Mouse (Mus musculus): ENCODE data around the gene Asxl2. TPM values are rescaled to one million over a fixed set of nuclear protein-coding genes. Genes with fewer than 3 reads are reported as not detected.

Gene Asxl2
- polyA plus RNA-seq (2016; fragmentation: Nextera tagmentation; extraction: Ambion mirVana): 14.0 and 15.6 TPM in 2 replicates

DNA sequence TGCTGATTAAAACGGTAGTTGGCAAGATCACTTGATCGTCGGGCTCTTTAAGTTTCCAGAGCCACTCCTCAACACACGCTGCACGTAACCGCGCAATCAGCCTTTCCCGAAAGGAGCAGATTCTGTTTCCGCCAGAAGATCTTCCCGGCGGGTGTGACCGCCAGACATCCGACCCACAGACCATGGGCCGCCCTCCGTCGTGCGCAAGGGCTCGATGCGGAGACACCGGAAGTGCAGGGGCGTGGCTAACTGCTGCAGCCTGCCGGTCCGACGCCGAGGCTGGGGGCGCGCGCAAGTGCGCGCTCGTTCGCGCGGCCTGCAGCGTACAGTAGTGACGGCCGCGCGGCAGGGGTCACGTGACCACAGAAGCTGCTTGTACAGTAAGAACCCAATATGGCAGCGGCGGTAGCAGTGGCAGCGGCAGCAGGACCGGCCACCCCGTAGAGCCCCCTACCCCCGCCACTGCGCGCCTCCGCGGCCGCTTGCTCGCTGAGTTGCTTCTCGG is at the start of gene Asxl2:
Gene Asxl2, plus strand, starts transcription at position 328 of the 505 bp plus-strand sequence.
- Histone ChIP-seq H3K4me3 (peak within 1 kb of the TSS; percentile 85), H3K36me3 (peaks cover 26% of the 10 kb centered on the region), H3K27me3 (ENCODE audit: low read depth, poor library complexity, severe bottlenecking) (no peaks in the 10 kb centered on the region), H3K9me3 (replicated peaks) (no peaks in the 10 kb centered on the region), H3K4me1 (peaks cover 18% of the 10 kb centered on the region), H3K27ac (replicated peaks) (peak within 1 kb of the TSS; percentile 96)
- under 1% methylated on average over 53 of the region's 53 CpGs for WGBS
- DNase-seq (ENCODE audit: low spot score): peak; percentile 97

- Histone ChIP-seq H3K27me3 (ENCODE audit: low read depth, poor library complexity, severe bottlenecking) (no peaks in the 10 kb centered on the region), H3K36me3 (peaks cover 55% of the 10 kb centered on the region), H3K4me3 (no peak overlapping the region), H3K9me3 (replicated peaks) (no peaks in the 10 kb centered on the region), H3K4me1 (0 out of 2 replicates have a peak, but pooled peaks cover 2% of the 10 kb centered on the region), H3K27ac (replicated peaks) (no peak overlapping the region)
- no peak for DNase-seq (ENCODE audit: low spot score)
- WGBS: 23% methylated on average over 3 of the region's 3 CpGs
Observed at GRCm38 (mm10) chr12:3377190-3377589, 49.5 kb upstream of the Asxl2 start.

DNA sequence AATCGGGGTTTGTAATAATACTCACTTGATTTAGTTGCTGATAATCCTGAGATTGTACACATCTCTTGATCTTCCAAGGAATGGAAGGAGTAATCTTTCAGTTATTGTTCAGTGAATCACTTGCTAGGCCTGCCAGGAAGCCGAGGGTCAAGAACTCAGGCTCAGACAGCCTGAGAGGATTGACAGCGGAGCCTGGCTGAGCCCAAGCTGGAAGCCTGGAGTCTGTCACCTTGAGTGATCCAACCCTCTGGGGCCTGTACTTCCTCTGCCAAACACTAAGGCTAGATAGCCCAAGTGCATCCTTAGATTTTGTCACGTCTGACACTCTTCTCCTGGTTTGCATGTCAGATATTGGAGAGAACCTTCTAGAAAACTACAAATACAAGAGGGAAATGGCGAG is 48.9 kb upstream of the Asxl2 start:
- Histone ChIP-seq H3K27me3 (ENCODE audit: low read depth, poor library complexity, severe bottlenecking) (no peaks in the 10 kb centered on the region), H3K9me3 (replicated peaks) (no peaks in the 10 kb centered on the region), H3K36me3 (peaks cover 55% of the 10 kb centered on the region), H3K27ac (replicated peaks) (no peak overlapping the region), H3K4me1 (no peaks in the 10 kb centered on the region), H3K4me3 (no peak overlapping the region)
- no peak for DNase-seq (ENCODE audit: low spot score)
- WGBS: 81% methylated on average over 5 of the region's 5 CpGs

- no peak for DNase-seq (ENCODE audit: low spot score)
- no peak overlapping the region for H3K27ac ChIP-seq (replicated peaks)
- H3K36me3 ChIP-seq: peaks cover 79% of the 10 kb centered on the region
- 75% methylated on average over 1 of the region's 1 CpGs for WGBS
- no peaks in the 10 kb centered on the region for H3K27me3 ChIP-seq (ENCODE audit: low read depth, poor library complexity, severe bottlenecking)
- H3K9me3 ChIP-seq (replicated peaks): no peaks in the 10 kb centered on the region
- no peak overlapping the region for H3K4me3 ChIP-seq
- H3K4me1 ChIP-seq: 0 out of 2 replicates have a peak, but pooled peaks cover 3% of the 10 kb centered on the region
Observed at GRCm38 (mm10) chr12:3384860-3385259, 41.8 kb upstream of the Asxl2 start.

DNA sequence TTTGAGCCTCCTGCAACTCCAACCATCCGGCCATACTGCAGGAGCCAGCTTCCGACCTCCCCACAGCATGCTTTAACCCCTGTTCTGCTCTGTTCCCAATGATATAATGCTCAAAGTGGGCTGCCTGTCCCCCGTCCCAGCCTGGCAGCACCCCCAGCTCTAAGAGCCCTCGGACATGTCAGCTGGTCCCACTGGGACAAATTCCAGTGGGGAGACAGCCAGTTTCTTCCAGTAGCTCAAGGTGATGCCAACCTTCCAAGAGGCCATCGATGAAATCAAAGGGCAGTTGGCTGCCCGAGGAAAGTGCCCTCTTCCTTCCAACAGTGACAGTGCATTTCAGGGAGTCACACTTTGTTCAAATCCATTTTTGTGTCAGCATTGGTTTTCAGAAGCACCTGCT is 41.4 kb upstream of the Asxl2 start:
- Histone ChIP-seq H3K36me3 (peaks cover 83% of the 10 kb centered on the region), H3K27me3 (ENCODE audit: low read depth, poor library complexity, severe bottlenecking) (no peaks in the 10 kb centered on the region)
- 83% methylated on average over 6 of the region's 6 CpGs for WGBS

DNA sequence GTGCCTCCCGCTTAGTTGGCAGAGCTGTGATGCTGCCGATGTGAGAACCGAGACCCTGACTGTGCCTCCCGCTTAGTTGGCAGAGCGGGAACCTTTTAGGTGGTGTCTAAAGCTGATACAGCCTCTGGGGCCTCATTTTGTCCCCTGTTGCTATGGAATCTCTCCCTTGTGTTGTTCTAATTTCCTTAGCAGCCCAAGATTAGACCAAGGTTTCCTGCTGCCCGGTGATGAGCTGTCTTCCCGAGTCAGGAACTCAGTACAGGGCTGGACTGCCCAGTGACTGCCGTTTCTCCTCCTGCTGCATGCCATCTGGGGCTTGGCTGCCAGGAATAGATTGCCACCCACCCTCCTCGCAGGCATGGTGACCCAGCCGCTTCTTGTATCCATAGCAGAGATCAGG is 40.7 kb upstream of the Asxl2 start:
- peaks cover 82% of the 10 kb centered on the region for H3K36me3 ChIP-seq
- no peak for DNase-seq (ENCODE audit: low spot score)
- WGBS: 80% methylated on average over 10 of the region's 10 CpGs
- no peak overlapping the region for H3K27ac ChIP-seq (replicated peaks)
- no peak overlapping the region for H3K4me3 ChIP-seq
- H3K4me1 ChIP-seq: 0 out of 2 replicates have a peak, but pooled peaks cover 3% of the 10 kb centered on the region
- no peaks in the 10 kb centered on the region for H3K9me3 ChIP-seq (replicated peaks)
- no peaks in the 10 kb centered on the region for H3K27me3 ChIP-seq (ENCODE audit: low read depth, poor library complexity, severe bottlenecking)

More for the DNA sequence above, 41.4 kb upstream of the Asxl2 start:
- H3K4me1 ChIP-seq: 0 out of 2 replicates have a peak, but pooled peaks cover 3% of the 10 kb centered on the region
- no peak overlapping the region for H3K27ac ChIP-seq (replicated peaks)
- no peaks in the 10 kb centered on the region for H3K9me3 ChIP-seq (replicated peaks)
- no peak overlapping the region for H3K4me3 ChIP-seq
- no peak for DNase-seq (ENCODE audit: low spot score)

DNA sequence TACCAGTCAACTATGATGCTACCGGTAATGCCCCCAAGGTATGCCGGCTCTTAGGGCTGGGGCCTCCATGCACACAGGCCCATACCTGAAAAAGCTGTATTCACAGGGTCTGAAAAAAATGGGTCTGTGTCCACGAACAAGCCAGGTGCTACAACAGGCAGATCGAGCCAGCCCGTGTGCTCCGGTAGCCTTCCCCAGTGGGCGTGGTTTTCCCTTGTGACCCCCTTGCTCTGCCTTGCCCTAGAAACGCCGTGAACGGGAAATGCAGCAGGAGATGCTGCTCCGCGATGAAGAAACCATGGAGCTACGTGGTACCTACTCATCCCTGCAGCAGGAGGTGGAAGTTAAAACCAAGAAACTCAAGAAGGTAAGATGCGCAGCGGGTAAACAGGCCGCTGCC is 38.8 kb upstream of the Asxl2 start:
- Histone ChIP-seq H3K9me3 (replicated peaks) (no peaks in the 10 kb centered on the region), H3K4me1 (0 out of 2 replicates have a peak, but pooled peaks cover 3% of the 10 kb centered on the region), H3K4me3 (no peak overlapping the region), H3K27me3 (ENCODE audit: low read depth, poor library complexity, severe bottlenecking) (no peaks in the 10 kb centered on the region), H3K27ac (replicated peaks) (no peak overlapping the region), H3K36me3 (peaks cover 70% of the 10 kb centered on the region)
- no peak for DNase-seq (ENCODE audit: low spot score)
- WGBS: 92% methylated on average over 16 of the region's 16 CpGs

DNA sequence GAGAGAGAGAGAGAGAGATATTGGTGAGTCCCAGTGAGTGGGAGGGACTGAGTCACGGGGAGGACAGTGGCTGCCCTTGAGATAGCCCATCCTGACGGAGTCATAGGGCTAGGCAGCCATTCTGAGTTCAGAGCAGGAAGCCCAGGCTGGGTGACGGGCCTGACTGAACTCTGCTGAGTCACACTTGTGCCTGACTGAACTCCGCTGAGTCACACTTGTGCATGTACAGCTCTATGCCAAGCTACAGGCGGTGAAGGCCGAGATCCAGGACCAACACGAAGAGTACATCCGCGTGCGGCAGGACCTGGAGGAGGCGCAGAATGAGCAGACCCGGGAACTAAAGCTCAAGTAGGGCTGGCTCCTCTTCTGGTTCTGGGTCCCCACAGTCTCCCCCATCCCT is 37.3 kb upstream of the Asxl2 start:
- H3K36me3 ChIP-seq: peaks cover 77% of the 10 kb centered on the region
- H3K4me3 ChIP-seq: no peak overlapping the region
- no peaks in the 10 kb centered on the region for H3K27me3 ChIP-seq (ENCODE audit: low read depth, poor library complexity, severe bottlenecking)
- WGBS: 91% methylated on average over 12 of the region's 12 CpGs
- no peak for DNase-seq (ENCODE audit: low spot score)
- 0 out of 2 replicates have a peak, but pooled peaks cover 3% of the 10 kb centered on the region for H3K4me1 ChIP-seq
- H3K9me3 ChIP-seq (replicated peaks): no peaks in the 10 kb centered on the region
- no peak overlapping the region for H3K27ac ChIP-seq (replicated peaks)

GRCm38 (mm10) chr12:3390071-3390470 is 36.6 kb upstream of the Asxl2 start:
- Histone ChIP-seq H3K4me1 (0 out of 2 replicates have a peak, but pooled peaks cover 3% of the 10 kb centered on the region), H3K9me3 (replicated peaks) (no peaks in the 10 kb centered on the region), H3K27me3 (ENCODE audit: low read depth, poor library complexity, severe bottlenecking) (no peaks in the 10 kb centered on the region), H3K36me3 (peaks cover 78% of the 10 kb centered on the region), H3K27ac (replicated peaks) (no peak overlapping the region), H3K4me3 (no peak overlapping the region)
- WGBS: 87% methylated on average over 2 of the region's 2 CpGs
- DNase-seq (ENCODE audit: low spot score): no peak

GRCm38 (mm10) chr12:3390577-3391262 is 35.9 kb upstream of the Asxl2 start:
- peak; percentile 77 for DNase-seq (ENCODE audit: low spot score)
- 38% methylated on average over 12 of the region's 12 CpGs for WGBS
- Histone ChIP-seq H3K27ac (replicated peaks) (no peak overlapping the region), H3K27me3 (ENCODE audit: low read depth, poor library complexity, severe bottlenecking) (no peaks in the 10 kb centered on the region), H3K36me3 (peaks cover 72% of the 10 kb centered on the region), H3K4me3 (no peak overlapping the region), H3K4me1 (0 out of 2 replicates have a peak, but pooled peaks cover 3% of the 10 kb centered on the region), H3K9me3 (replicated peaks) (no peaks in the 10 kb centered on the region)

- DNase-seq (ENCODE audit: low spot score): no peak
- H3K4me3 ChIP-seq: no peak overlapping the region
- no peaks in the 10 kb centered on the region for H3K27me3 ChIP-seq (ENCODE audit: low read depth, poor library complexity, severe bottlenecking)
- H3K27ac ChIP-seq (replicated peaks): no peak overlapping the region
- H3K36me3 ChIP-seq: peaks cover 66% of the 10 kb centered on the region
- no peaks in the 10 kb centered on the region for H3K4me1 ChIP-seq
- H3K9me3 ChIP-seq (replicated peaks): no peaks in the 10 kb centered on the region
- 81% methylated on average over 1 of the region's 1 CpGs for WGBS
Observed at GRCm38 (mm10) chr12:3391276-3391675, 35.4 kb upstream of the Asxl2 start.

DNA sequence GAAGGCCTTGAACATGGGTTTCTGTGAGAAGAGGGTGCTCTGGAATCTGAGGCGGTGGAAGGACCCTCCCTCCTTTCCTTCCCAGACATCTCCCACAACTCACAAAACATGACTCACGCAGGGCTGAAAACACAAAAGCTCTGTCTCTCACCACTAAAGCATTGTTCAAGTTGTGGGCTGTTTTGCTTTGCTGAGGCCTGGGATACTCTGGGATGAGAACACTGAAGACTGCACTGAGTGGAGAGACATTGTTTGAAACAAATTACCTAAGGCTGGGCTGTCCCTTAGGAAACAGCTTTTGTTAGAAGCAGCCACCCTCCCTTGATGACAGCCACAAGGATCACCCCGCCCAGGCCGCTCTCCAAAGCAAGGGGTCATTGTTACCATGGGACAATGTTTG is 33.5 kb upstream of the Asxl2 start:
- H3K4me3 ChIP-seq: no peak overlapping the region
- H3K9me3 ChIP-seq (replicated peaks): no peaks in the 10 kb centered on the region
- WGBS: 86% methylated on average over 4 of the region's 4 CpGs
- no peaks in the 10 kb centered on the region for H3K27me3 ChIP-seq (ENCODE audit: low read depth, poor library complexity, severe bottlenecking)
- H3K27ac ChIP-seq (replicated peaks): no peak overlapping the region
- no peak for DNase-seq (ENCODE audit: low spot score)
- H3K4me1 ChIP-seq: no peaks in the 10 kb centered on the region
- H3K36me3 ChIP-seq: peaks cover 60% of the 10 kb centered on the region

DNA sequence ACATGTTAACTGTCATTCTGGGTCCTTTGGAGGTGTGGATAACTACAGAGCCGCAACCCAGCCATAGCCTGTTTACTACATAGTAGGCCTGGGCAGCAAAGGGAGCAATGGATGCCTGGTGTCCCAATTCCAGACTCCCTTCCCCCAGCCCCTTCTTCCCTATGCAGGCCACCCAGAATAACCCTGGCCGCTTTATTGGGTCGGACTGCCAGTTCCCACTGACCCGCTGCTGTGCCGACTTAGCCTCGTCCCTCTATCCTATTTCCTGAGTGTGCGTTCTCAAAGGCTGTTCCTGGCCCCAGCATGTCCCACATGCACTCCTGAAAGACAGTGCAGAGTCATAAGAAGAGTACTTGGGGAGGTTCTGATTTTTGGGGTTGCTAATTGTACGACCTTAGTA is 29.7 kb upstream of the Asxl2 start:
- H3K36me3 ChIP-seq: peaks cover 65% of the 10 kb centered on the region
- no peak overlapping the region for H3K27ac ChIP-seq (replicated peaks)
- no peak overlapping the region for H3K4me3 ChIP-seq
- H3K9me3 ChIP-seq (replicated peaks): no peaks in the 10 kb centered on the region
- no peaks in the 10 kb centered on the region for H3K27me3 ChIP-seq (ENCODE audit: low read depth, poor library complexity, severe bottlenecking)
- WGBS: 94% methylated on average over 8 of the region's 8 CpGs
- no peak for DNase-seq (ENCODE audit: low spot score)
- H3K4me1 ChIP-seq: no peaks in the 10 kb centered on the region
